Mouse (Mus musculus): ENCODE data around the gene Tprkb.
"Not testable (repeated sequence)": the region's sequence is repeated elsewhere in the genome, so short reads cannot be mapped to it uniquely, and the experiment has no call there.

DNA sequence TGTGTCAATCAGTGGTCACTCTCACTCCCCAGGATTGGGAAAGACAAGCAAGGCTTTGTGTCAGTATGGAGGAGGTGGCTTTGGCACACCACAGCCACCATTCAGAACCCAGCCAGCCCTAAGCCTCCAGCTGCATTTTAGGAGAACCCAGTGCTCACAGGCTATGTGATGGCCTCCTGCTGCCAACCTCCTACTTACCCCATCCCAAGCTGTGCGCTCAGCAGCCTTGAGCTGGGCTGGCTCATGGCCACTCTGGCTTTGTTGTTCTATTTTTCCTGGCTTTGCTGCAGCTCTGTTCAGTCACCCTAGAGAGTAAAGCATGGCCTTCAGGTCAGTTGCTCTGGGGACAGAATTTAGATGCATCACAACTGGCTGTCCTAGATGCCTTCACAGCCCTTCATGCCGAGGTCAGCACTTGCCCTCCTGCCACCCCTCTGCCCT is 4.7 kb upstream of the Tprkb start:
- TF ChIP-seq USF1 (IDR thresholded peaks at IDR 0.05; ENCODE audit: low read depth); POLR2A (IDR thresholded peaks at IDR 0.05; ENCODE audit: insufficient read length, low read depth); SRF (IDR thresholded peaks at IDR 0.05; ENCODE audit: control insufficient read depth, insufficient read length, low read depth); CEBPB (IDR thresholded peaks at IDR 0.05; ENCODE audit: insufficient read depth, poor library complexity, severe bottlenecking); E2F4 (IDR thresholded peaks at IDR 0.05; ENCODE audit: insufficient read depth); MYOG (IDR thresholded peaks at IDR 0.05; ENCODE audit: control insufficient read depth in 1 of 3, insufficient read depth in 1 of 3, insufficient read length in 2 of 3, low read depth in 2 of 3); TCF12 (IDR thresholded peaks at IDR 0.05; ENCODE audit: insufficient read depth, poor library complexity, severe bottlenecking): not testable (repeated sequence)
